Mouse (Mus musculus) midbrain, postnatal 0 days (tissue): ENCODE measurements around the gene Olfr980. TPM values are rescaled to one million over a fixed set of nuclear protein-coding genes. Genes with fewer than 3 reads are reported as not detected.
"Not testable (repeated sequence)": the region's sequence is repeated elsewhere in the genome, so short reads cannot be mapped to it uniquely, and the experiment has no call there.

Experiments used
- ATAC-seq: fragments of 200-750 bp; cut with Nextera tagmentation; 2 replicates; pipeline ENCODE4 v1.8.0; 2017; ENCODE audit warnings: moderate number of reproducible peaks, mild to moderate bottlenecking, moderate TSS enrichment, moderate library complexity; ENCODE audit not compliant: low FRiP score
- DNase-seq: peaks from one replicate; pipeline ENCODE4 v3.0.0-alpha.2; 2015; ENCODE audit warnings: low spot score
- H3K27ac ChIP-seq: fragments of 300-500 bp; sonication (generic); 2 replicates; pipeline ENCODE4 v1.5.1; 2014; ENCODE audit warnings: low read depth, mild to moderate bottlenecking, low read length, mixed read lengths
- H3K27me3 ChIP-seq: fragments of 300-500 bp; sonication (generic); 2 replicates; pipeline ENCODE4 v1.6.1; 2014; ENCODE audit warnings: low read length, control low read depth, mixed read lengths; ENCODE audit not compliant: insufficient read depth
- H3K36me3 ChIP-seq: fragments of 300-500 bp; sonication (generic); 2 replicates; pipeline ENCODE4 v1.6.1; 2014; ENCODE audit warnings: low read length, control low read depth, mixed read lengths; ENCODE audit not compliant: insufficient read depth
- H3K4me1 ChIP-seq: fragments of 300-500 bp; sonication (generic); 2 replicates; pipeline ENCODE4 v1.6.1; 2014; ENCODE audit warnings: mild to moderate bottlenecking, control low read depth, antibody characterized with exemption, low read length, mixed read lengths; ENCODE audit not compliant: insufficient read depth
- H3K4me2 ChIP-seq: fragments of 300-500 bp; sonication (generic); 2 replicates; pipeline ENCODE4 v1.6.1; 2014; ENCODE audit warnings: low read depth, mild to moderate bottlenecking, low read length, mixed read lengths; ENCODE audit not compliant: poor library complexity, severe bottlenecking
- H3K4me3 ChIP-seq: fragments of 300-500 bp; sonication (generic); 2 replicates; pipeline ENCODE4 v1.5.1; 2014; ENCODE audit warnings: low read depth, mild to moderate bottlenecking, low read length, moderate library complexity
- H3K9ac ChIP-seq: fragments of 300-500 bp; sonication (generic); replicated peaks from 2 replicates; pipeline ENCODE4 v1.6.1; 2014; ENCODE audit warnings: mild to moderate bottlenecking, low read length, moderate library complexity, mixed read lengths; ENCODE audit not compliant: poor library complexity, severe bottlenecking
- H3K9me3 ChIP-seq: fragments of 300-500 bp; sonication (generic); 2 replicates; pipeline ENCODE4 v1.6.1; 2016; ENCODE audit warnings: low read length, control low read depth
- CTCF ChIP-seq: IDR thresholded peaks from 2 replicates; pipeline ENCODE4 v1.5.1; 2016; ENCODE audit warnings: antibody characterized with exemption, mild to moderate bottlenecking
- WGBS: fragments of 180-500 bp; shearing (Covaris S2); extraction: QIAGEN DNeasy Blood & Tissue Kit; methylation state at CpG from one replicate; pipeline ENCODE4 v1.1.7; 2014; 5-methylcytosine and 5-hydroxymethylcytosine counted together
- polyA plus RNA-seq: library from polyadenylated mRNA; unstranded; fragments of >200 nt; fragmentation: Nextera tagmentation; extraction: Ambion mirVana; gene quantifications from 2 replicates; pipeline ENCODE4 v1.2.1, GENCODE M21; 2015
- total RNA-seq: library from RNA; depleted of rRNA; stranded (reverse); fragments of >200 nt; gene quantifications from 2 replicates; pipeline ENCODE4 v1.2.3, GENCODE M21; 2014; rRNA removed

The Olfr980 gene
- total RNA-seq (not detected in 2 replicates), polyA plus RNA-seq (not detected in 2 replicates)

DNA sequence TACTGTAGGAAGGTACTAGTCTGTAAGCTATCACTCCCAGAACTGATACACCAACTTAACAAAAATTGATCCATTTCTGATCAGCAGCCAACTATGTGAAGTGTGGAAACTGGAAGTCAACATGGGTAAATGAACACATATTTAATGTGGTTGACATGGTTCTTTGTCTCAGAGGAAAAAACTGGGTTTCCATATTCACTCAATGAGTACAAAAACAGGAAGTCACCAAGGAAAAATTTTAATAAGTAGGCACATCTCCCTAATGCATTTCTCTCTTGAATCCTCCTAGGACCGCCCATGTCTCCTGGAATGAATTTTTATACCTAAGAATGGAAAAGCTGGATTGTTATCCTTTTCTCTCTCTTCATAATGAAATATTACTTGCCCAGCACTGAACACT is at the start of gene Olfr980:
Gene Olfr980, minus strand, starts transcription at position 101 of the 400 bp plus-strand sequence.
- no peak within 1 kb of the TSS for H3K27ac ChIP-seq
- no peaks in the 10 kb centered on the region for H3K27me3 ChIP-seq
- no peak for TF ChIP-seq CTCF
- H3K9ac ChIP-seq, result no peak within 1 kb of the TSS
- no peak for ATAC-seq
- no peak for DNase-seq
- no peaks in the 10 kb centered on the region for H3K36me3 ChIP-seq
- H3K4me2 ChIP-seq, result no peak within 1 kb of the TSS
- WGBS, result 91% methylated on average over 1 of the region's 1 CpGs
- no peak within 1 kb of the TSS for H3K4me3 ChIP-seq
- H3K4me1 ChIP-seq, result no peaks in the 10 kb centered on the region
- no peaks in the 10 kb centered on the region for H3K9me3 ChIP-seq

DNA sequence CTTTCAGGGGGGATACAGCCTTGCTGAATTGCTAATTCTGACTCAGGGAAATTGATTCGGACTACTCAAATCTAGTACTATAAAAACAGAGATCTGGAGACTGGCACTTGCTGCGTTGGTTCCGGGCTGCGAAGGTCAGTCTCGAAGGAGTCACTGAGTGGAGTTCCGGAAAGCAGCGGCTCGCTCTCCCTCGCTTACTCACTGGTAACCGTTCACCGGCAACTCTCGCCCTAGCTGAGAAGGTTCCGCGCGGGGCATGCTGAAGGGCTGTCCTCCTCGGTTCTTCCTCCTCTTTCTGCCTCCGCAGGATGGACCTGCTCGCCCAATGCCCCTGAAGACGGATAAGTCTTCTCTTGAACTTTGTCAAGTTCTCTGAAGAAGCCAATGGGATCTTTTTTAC is 40.8 kb upstream of the Olfr980 start:
- Histone ChIP-seq H3K36me3 (no peaks in the 10 kb centered on the region), H3K4me3 (no peak overlapping the region), H3K9ac (no peak overlapping the region), H3K4me2 (no peak overlapping the region), H3K27ac (no peak overlapping the region), H3K9me3 (no peaks in the 10 kb centered on the region), H3K27me3 (no peaks in the 10 kb centered on the region), H3K4me1 (no peaks in the 10 kb centered on the region)
- ATAC-seq (no peak), DNase-seq (no peak)
- WGBS, result 92% methylated on average over 19 of the region's 19 CpGs
- no peak for TF ChIP-seq CTCF

DNA sequence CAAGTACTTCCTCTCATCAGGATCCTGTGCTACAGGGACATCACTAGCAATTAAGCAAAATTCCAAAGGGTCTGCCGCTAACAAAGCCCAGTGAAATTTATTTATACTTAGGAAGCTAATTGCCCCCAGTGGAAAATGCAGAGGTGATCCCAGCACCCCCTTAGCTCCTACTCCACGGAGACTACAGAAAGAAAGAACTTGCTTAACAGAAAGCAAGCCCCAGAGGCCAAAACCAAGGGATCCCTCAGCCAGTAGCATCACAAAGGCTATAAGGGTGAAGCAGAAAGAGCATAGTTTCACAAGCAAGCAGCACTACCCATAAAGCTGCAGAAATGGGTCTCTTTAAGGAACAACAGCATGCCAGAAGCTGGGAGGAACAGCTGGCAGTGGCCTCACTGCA is 11.8 kb upstream of the Olfr980 start, which contains the start of gene Olfr981:
Gene Olfr981, plus strand, starts transcription at position 301 of the 400 bp plus-strand sequence.
- no peaks in the 10 kb centered on the region for H3K4me1 ChIP-seq
- no peak for TF ChIP-seq CTCF
- 64% methylated on average over 2 of the region's 2 CpGs for WGBS

DNA sequence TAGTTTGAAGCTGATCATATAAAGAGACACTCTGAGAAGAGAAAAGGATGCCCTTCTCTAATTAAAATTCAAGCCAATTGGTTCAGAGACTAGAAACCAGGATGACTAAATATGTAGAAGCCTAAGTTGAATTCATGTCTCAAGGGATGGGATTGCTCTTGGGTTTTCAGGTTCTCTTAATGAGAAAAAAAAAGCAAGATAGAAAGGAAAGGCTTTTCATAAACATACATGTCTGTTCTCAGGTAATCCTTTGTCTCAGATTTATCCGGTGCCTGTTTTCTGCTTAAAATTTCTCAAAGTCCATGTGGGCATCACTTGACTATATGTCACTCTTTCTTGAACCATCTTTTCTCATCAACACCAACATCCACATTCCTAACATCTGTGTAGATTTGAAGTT is 6.0 kb downstream of the Olfr980 start, which contains the start of gene Olfr979:
Gene Olfr979, minus strand, starts transcription at position 101 of the 400 bp plus-strand sequence.
- no peak within 1 kb of the TSS for H3K9ac ChIP-seq
- no peaks in the 10 kb centered on the region for H3K36me3 ChIP-seq
- no peaks in the 10 kb centered on the region for H3K9me3 ChIP-seq
- H3K4me2 ChIP-seq, result no peak within 1 kb of the TSS
- no peaks in the 10 kb centered on the region for H3K4me1 ChIP-seq
- H3K27me3 ChIP-seq, result no peaks in the 10 kb centered on the region
- 95% methylated on average over 1 of the region's 1 CpGs for WGBS
- no peak within 1 kb of the TSS for H3K4me3 ChIP-seq
- H3K27ac ChIP-seq, result no peak within 1 kb of the TSS
- DNase-seq (no peak), ATAC-seq (no peak)
- no peak for TF ChIP-seq CTCF

More for the DNA sequence above, 11.8 kb upstream of the Olfr980 start, which contains the start of gene Olfr981:
- ATAC-seq (no peak), DNase-seq (no peak)
- no peaks in the 10 kb centered on the region for H3K27me3 ChIP-seq
- H3K27ac ChIP-seq, result no peak within 1 kb of the TSS
- H3K36me3 ChIP-seq, result no peaks in the 10 kb centered on the region
- H3K4me2 ChIP-seq, result no peak within 1 kb of the TSS
- no peaks in the 10 kb centered on the region for H3K9me3 ChIP-seq
- no peak within 1 kb of the TSS for H3K9ac ChIP-seq
- H3K4me3 ChIP-seq, result no peak within 1 kb of the TSS

DNA sequence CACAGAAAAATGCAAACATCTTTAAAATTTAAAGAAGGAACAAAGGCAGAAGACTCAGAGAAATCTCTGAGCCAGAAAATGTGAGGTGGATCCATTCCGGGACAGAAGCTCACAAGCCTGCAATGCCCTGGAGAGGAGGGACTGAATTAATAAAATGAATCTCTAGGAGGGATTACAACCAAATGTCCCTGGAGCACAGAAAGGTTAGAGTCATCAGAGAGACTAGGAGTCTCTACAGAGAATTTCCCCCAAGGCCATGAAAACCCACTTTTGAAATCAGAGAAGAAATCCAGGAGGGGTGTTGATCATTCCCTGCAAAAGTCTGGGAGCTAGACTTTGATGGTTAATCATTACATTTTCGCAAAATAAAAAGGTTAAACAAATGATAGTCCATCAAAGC is 17.6 kb downstream of the Olfr980 start, which contains the start of gene Olfr978:
Gene Olfr978, plus strand, starts transcription at position 301 of the 400 bp plus-strand sequence.
- ATAC-seq (no peak), DNase-seq (no peak)
- H3K4me1 ChIP-seq, result no peaks in the 10 kb centered on the region
- no peaks in the 10 kb centered on the region for H3K27me3 ChIP-seq
- H3K27ac ChIP-seq, result no peak within 1 kb of the TSS
- 77% methylated on average over 2 of the region's 2 CpGs for WGBS
- H3K36me3 ChIP-seq, result no peaks in the 10 kb centered on the region
- no peaks in the 10 kb centered on the region for H3K9me3 ChIP-seq
- no peak within 1 kb of the TSS for H3K4me2 ChIP-seq
- no peak for TF ChIP-seq CTCF
- H3K9ac ChIP-seq, result no peak within 1 kb of the TSS
- H3K4me3 ChIP-seq, result no peak within 1 kb of the TSS

DNA sequence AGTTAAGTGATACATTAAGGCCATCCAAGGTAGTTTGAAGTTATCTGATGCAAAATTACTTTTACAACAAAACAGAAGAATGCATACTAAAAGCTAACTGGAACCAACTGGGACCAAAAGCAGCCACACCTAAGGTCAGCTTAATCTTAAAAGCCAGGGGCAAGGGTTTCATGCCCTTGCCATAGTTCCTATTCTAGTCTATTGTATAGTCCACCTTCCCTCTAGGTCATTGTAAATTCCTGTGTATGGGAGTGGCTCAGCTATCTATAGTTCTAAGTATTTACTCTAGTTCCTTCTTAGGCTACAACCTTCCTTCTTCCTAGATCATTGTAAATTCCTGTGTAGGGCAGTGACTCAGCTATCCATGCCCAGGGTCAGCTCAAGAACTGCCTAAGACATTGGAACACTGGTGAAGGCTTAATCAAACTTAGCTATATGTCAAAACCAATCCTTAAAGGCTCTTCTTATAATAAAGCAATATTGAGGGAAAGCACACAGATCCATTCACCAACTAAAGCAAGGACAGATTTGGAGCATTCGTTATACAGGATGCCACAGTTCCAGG is 32.7 kb downstream of the Olfr980 start:
- not testable (repeated sequence) for H3K9me3 ChIP-seq, H3K27ac ChIP-seq, H3K27me3 ChIP-seq, H3K9ac ChIP-seq, H3K4me3 ChIP-seq, H3K4me1 ChIP-seq, H3K4me2 ChIP-seq, DNase-seq, H3K36me3 ChIP-seq, ATAC-seq
- WGBS, result 89% methylated on average over 1 of the region's 1 CpGs

DNA sequence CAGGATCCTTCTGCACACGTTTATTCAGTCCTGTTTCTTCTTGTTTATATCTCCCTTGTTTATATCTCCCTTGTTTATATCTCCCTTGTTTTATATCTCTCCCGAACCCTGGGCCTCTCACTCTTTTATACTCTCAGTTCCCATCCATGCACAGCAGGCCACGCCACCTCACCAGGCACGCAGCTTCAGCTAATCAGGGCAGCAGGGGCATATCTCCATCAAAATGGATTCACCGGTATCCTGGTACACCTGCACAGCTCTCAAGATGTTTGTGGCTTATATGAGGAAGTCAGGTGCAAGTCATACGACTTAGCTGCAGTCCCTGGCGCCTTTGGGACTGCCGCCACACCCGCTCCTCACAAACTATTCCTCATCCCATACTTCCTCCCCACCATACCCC is 48.3 kb downstream of the Olfr980 start, which contains the start of gene Olfr976:
Gene Olfr976, minus strand, starts transcription at position 101 of the 400 bp plus-strand sequence.
- not testable (repeated sequence) for H3K4me3 ChIP-seq, H3K27me3 ChIP-seq, H3K9ac ChIP-seq, H3K4me1 ChIP-seq, DNase-seq, H3K4me2 ChIP-seq, H3K36me3 ChIP-seq, H3K9me3 ChIP-seq, ATAC-seq, H3K27ac ChIP-seq
- 86% methylated on average over 6 of the region's 9 CpGs for WGBS
